Mouse (Mus musculus): ENCODE data around the gene Thumpd1.

DNA sequence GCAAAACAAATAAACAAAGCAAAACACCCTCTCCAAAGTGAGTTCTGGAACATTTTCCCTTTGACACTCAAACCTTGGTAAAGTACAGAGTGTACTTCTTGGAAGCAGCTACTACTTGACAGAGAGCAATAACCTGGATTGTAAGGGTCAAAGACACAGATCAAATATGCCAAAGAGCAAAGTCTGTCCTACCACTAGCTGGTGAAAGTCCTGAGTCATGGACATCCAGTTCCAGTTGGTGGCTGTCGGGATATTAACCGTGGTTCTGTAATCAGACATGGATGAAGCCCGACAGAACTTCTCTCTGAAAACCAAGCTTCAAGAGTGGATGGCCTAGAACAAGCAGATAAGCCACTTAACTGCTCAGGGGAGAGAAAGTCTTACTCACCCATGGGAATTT lies 52.7 kb downstream of the Thumpd1 start:
- no peak for TF ChIP-seq CTCF (IDR thresholded peaks at IDR 0.05; ENCODE audit: borderline replicate concordance, insufficient read depth, low read length)
- TF ChIP-seq POLR2A (IDR thresholded peaks at IDR 0.05; ENCODE audit: low read depth, low read length): no peak
